Mouse (Mus musculus) CH12.LX (cell line): ENCODE data around the gene Harbi1. TPM values are rescaled to one million over a fixed set of nuclear protein-coding genes. Genes with fewer than 3 reads are reported as not detected.

ENCODE experiments used
- DNase-seq: peaks from one replicate; pipeline ENCODE4 v3.0.0-alpha.2; 2013; ENCODE audit errors: extremely low read depth
- H3K27ac ChIP-seq: 2 replicates; pipeline ENCODE4 v1.5.1; 2012; ENCODE audit warnings: low read depth, mild to moderate bottlenecking, control low read depth, moderate library complexity; ENCODE audit not compliant: insufficient read depth
- H3K27me3 ChIP-seq: replicated peaks from 2 replicates; pipeline ENCODE3; 2012; ENCODE audit warnings: inconsistent platforms
- H3K36me3 ChIP-seq, 2 experiments: replicated peaks in 1 of 2; 2 replicates each; pipeline versions ENCODE3 to v1.6.1; 2012; ENCODE audit warnings: inconsistent platforms in 1 of 2, low read length in 1 of 2, mild to moderate bottlenecking in 1 of 2, mixed read lengths in 1 of 2, moderate library complexity in 1 of 2; ENCODE audit not compliant: control insufficient read depth in 1 of 2, insufficient read depth in 1 of 2
- H3K4me1 ChIP-seq, 2 experiments: 2 replicates each; pipeline ENCODE4 v1.6.1; 2012; ENCODE audit warnings: inconsistent platforms in 1 of 2, moderate library complexity in 1 of 2; ENCODE audit not compliant: insufficient read depth in 2 of 2, control insufficient read depth in 1 of 2
- H3K4me2 ChIP-seq: 2 replicates; pipeline ENCODE4 v1.6.1; 2012; ENCODE audit warnings: low read depth, mild to moderate bottlenecking, control low read depth; ENCODE audit not compliant: poor library complexity, insufficient read depth, severe bottlenecking
- H3K4me3 ChIP-seq, 3 experiments: fragments of 150-350 bp in 1 of 3; sonication (generic) in 1 of 3; replicated peaks in 1 of 3; 2 replicates each; pipeline versions ENCODE3 to v1.5.1; 2011 to 2012; ENCODE audit warnings: low read depth in 2 of 3, low read length in 2 of 3, mild to moderate bottlenecking in 2 of 3, moderate library complexity in 2 of 3, control low read depth in 1 of 3, improper control_type of control experiment in 1 of 3, inconsistent platforms in 1 of 3, mixed read lengths in 1 of 3; ENCODE audit not compliant: poor library complexity in 1 of 3
- H3K79me2 ChIP-seq: replicated peaks from 2 replicates; pipeline ENCODE4 v1.6.1; 2012; ENCODE audit warnings: mild to moderate bottlenecking, moderate library complexity; ENCODE audit not compliant: control insufficient read depth, poor library complexity, insufficient read depth, severe bottlenecking; ENCODE audit errors: extremely low read depth
- H3K9ac ChIP-seq: 2 replicates; pipeline ENCODE4 v1.6.1; 2012; ENCODE audit warnings: low read depth, mild to moderate bottlenecking, control low read depth, moderate library complexity; ENCODE audit not compliant: insufficient read depth
- H3K9me3 ChIP-seq: replicated peaks from 2 replicates; pipeline ENCODE3; 2012; ENCODE audit warnings: low read length, inconsistent platforms, mixed read lengths
- CHD1 ChIP-seq: IDR thresholded peaks from 2 replicates; pipeline ENCODE4 v1.6.1; 2012; ENCODE audit warnings: low read depth, low read length, improper control_type of control experiment, inconsistent platforms
- CHD2 ChIP-seq: IDR thresholded peaks from 2 replicates; pipeline ENCODE4 v1.6.1; 2011; ENCODE audit warnings: low read length, improper control_type of control experiment
- CTCF ChIP-seq, 2 experiments: IDR thresholded peaks in 1 of 2; conservative IDR thresholded peaks in 1 of 2; 2 replicates each; pipeline ENCODE4 v1.5.1; 2011 to 2012; ENCODE audit warnings: low read depth in 2 of 2, low read length in 2 of 2, improper control_type of control experiment in 1 of 2, inconsistent platforms in 1 of 2, mild to moderate bottlenecking in 1 of 2, moderate library complexity in 1 of 2
- E2F4 ChIP-seq: IDR thresholded peaks from 2 replicates; pipeline ENCODE4 v1.6.1; 2011; ENCODE audit warnings: low read depth, low read length, improper control_type of control experiment; ENCODE audit not compliant: insufficient replicate concordance
- ELF1 ChIP-seq: IDR thresholded peaks from 2 replicates; pipeline ENCODE4 v1.6.1; 2014; ENCODE audit warnings: low read depth, mild to moderate bottlenecking, inconsistent platforms, low read length, improper control_type of control experiment
- EP300 ChIP-seq: IDR thresholded peaks from 2 replicates; pipeline ENCODE4 v1.6.1; 2011; ENCODE audit warnings: low read length, improper control_type of control experiment
- ETS1 ChIP-seq: conservative IDR thresholded peaks from 2 replicates; pipeline ENCODE4 v1.6.1; 2012; ENCODE audit warnings: low read depth, mild to moderate bottlenecking, inconsistent platforms, low read length, improper control_type of control experiment, moderate library complexity
- GABPA ChIP-seq: IDR thresholded peaks from 2 replicates; pipeline ENCODE4 v1.6.1; 2012; ENCODE audit warnings: low read depth, low read length, improper control_type of control experiment, inconsistent platforms; ENCODE audit not compliant: insufficient replicate concordance
- HCFC1 ChIP-seq: IDR thresholded peaks from 2 replicates; pipeline ENCODE4 v1.6.1; 2012; ENCODE audit warnings: low read depth, mild to moderate bottlenecking, inconsistent platforms, low read length, improper control_type of control experiment
- IRF4 ChIP-seq: IDR thresholded peaks from 2 replicates; pipeline ENCODE4 v1.6.1; 2014; ENCODE audit warnings: low read depth, mild to moderate bottlenecking, inconsistent platforms, low read length, improper control_type of control experiment
- JUN ChIP-seq: IDR thresholded peaks from 2 replicates; pipeline ENCODE4 v1.6.1; 2011; ENCODE audit warnings: low read depth, mild to moderate bottlenecking, low read length, improper control_type of control experiment, moderate library complexity; ENCODE audit not compliant: insufficient read depth
- JUND ChIP-seq: conservative IDR thresholded peaks from 2 replicates; pipeline ENCODE4 v1.6.1; 2011; ENCODE audit warnings: low read depth, low read length, improper control_type of control experiment
- KAT2A ChIP-seq: IDR thresholded peaks from 2 replicates; pipeline ENCODE4 v1.6.1; 2012; ENCODE audit warnings: low read length, improper control_type of control experiment, inconsistent platforms; ENCODE audit not compliant: insufficient replicate concordance
- MAFK ChIP-seq: IDR thresholded peaks from 2 replicates; pipeline ENCODE4 v1.6.1; 2011; ENCODE audit warnings: low read length, improper control_type of control experiment; ENCODE audit not compliant: insufficient replicate concordance
- MAX ChIP-seq: IDR thresholded peaks from 2 replicates; pipeline ENCODE4 v1.6.1; 2011; ENCODE audit warnings: low read length, improper control_type of control experiment
- MAZ ChIP-seq: IDR thresholded peaks from 2 replicates; pipeline ENCODE4 v1.6.1; 2012; ENCODE audit warnings: low read depth, mild to moderate bottlenecking, inconsistent platforms, low read length, improper control_type of control experiment, moderate library complexity
- MEF2A ChIP-seq: IDR thresholded peaks from 2 replicates; pipeline ENCODE4 v1.6.1; 2014; ENCODE audit warnings: low read depth, mild to moderate bottlenecking, inconsistent platforms, low read length, improper control_type of control experiment, borderline replicate concordance
- MXI1 ChIP-seq: IDR thresholded peaks from 2 replicates; pipeline ENCODE4 v1.6.1; 2011; ENCODE audit warnings: mild to moderate bottlenecking, low read depth, low read length, improper control_type of control experiment
- MYC ChIP-seq: IDR thresholded peaks from 2 replicates; pipeline ENCODE4 v1.6.1; 2011; ENCODE audit warnings: low read depth, mild to moderate bottlenecking, improper control_type of control experiment, low read length
- NELFE ChIP-seq: IDR thresholded peaks from 2 replicates; pipeline ENCODE4 v1.6.1; 2011; ENCODE audit warnings: low read depth, low read length, improper control_type of control experiment
- NRF1 ChIP-seq: IDR thresholded peaks from 2 replicates; pipeline ENCODE4 v1.6.1; 2014; ENCODE audit warnings: low read depth, mild to moderate bottlenecking, inconsistent platforms, low read length, improper control_type of control experiment, moderate library complexity
- PAX5 ChIP-seq: IDR thresholded peaks from 2 replicates; pipeline ENCODE4 v1.6.1; 2012; ENCODE audit warnings: low read length, inconsistent platforms, mixed read lengths
- POLR2A ChIP-seq: IDR thresholded peaks from 2 replicates; pipeline ENCODE4 v1.6.1; 2011; ENCODE audit warnings: low read depth, mild to moderate bottlenecking, improper control_type of control experiment, low read length
- POLR2AphosphoS2 ChIP-seq: IDR thresholded peaks from 2 replicates; pipeline ENCODE4 v1.6.1; 2011; ENCODE audit warnings: low read depth, low read length, improper control_type of control experiment
- RAD21 ChIP-seq: IDR thresholded peaks from 2 replicates; pipeline ENCODE4 v1.6.1; 2011; ENCODE audit warnings: low read depth, mild to moderate bottlenecking, low read length, improper control_type of control experiment, moderate library complexity
- RCOR1 ChIP-seq: conservative IDR thresholded peaks from 2 replicates; pipeline ENCODE4 v1.6.1; 2012; ENCODE audit warnings: low read depth, mild to moderate bottlenecking, inconsistent platforms, low read length, improper control_type of control experiment
- SIN3A ChIP-seq: IDR thresholded peaks from 2 replicates; pipeline ENCODE4 v1.6.1; 2012; ENCODE audit warnings: low read length, improper control_type of control experiment, inconsistent platforms
- SMC3 ChIP-seq: IDR thresholded peaks from 2 replicates; pipeline ENCODE4 v1.6.1; 2011; ENCODE audit warnings: low read depth, low read length, improper control_type of control experiment
- TBP ChIP-seq: conservative IDR thresholded peaks from 2 replicates; pipeline ENCODE4 v1.6.1; 2011; ENCODE audit warnings: low read depth, low read length, improper control_type of control experiment
- TCF12 ChIP-seq: IDR thresholded peaks from 2 replicates; pipeline ENCODE4 v1.6.1; 2014; ENCODE audit warnings: low read depth, mild to moderate bottlenecking, inconsistent platforms, low read length, improper control_type of control experiment
- UBTF ChIP-seq: IDR thresholded peaks from 2 replicates; pipeline ENCODE4 v1.6.1; 2012; ENCODE audit warnings: low read depth, mild to moderate bottlenecking, inconsistent platforms, low read length, improper control_type of control experiment, moderate library complexity
- USF1 ChIP-seq: IDR thresholded peaks from 2 replicates; pipeline ENCODE4 v1.6.1; 2014; ENCODE audit warnings: low read depth, mild to moderate bottlenecking, inconsistent platforms, low read length, improper control_type of control experiment
- USF2 ChIP-seq: conservative IDR thresholded peaks from 2 replicates; pipeline ENCODE4 v1.6.1; 2011; ENCODE audit warnings: low read depth, low read length, improper control_type of control experiment
- ZC3H11A ChIP-seq: IDR thresholded peaks from 2 replicates; pipeline ENCODE4 v1.6.1; 2012; ENCODE audit warnings: low read depth, mild to moderate bottlenecking, inconsistent platforms, low read length, improper control_type of control experiment
- ZKSCAN1 ChIP-seq: IDR thresholded peaks from 2 replicates; pipeline ENCODE4 v1.6.1; 2012; ENCODE audit warnings: low read depth, inconsistent platforms, low read length, improper control_type of control experiment, borderline replicate concordance
- ZNF384 ChIP-seq: IDR thresholded peaks from 2 replicates; pipeline ENCODE4 v1.6.1; 2012; ENCODE audit warnings: low read depth, low read length, improper control_type of control experiment, inconsistent platforms
- dilution Hi-C: fragments of 300-500 bp; cut with MboI; formaldehyde crosslinking; loops from 2 replicates; pipeline ENCODE4 v1.14.3; 2020; ENCODE audit warnings: low sequenced_read_pairs; ENCODE audit not compliant: extremely low pct_unique_long_range_greater_than_20kb, extremely low pct_ligation_motif_present
- in situ Hi-C: fragments of 300-500 bp; cut with MboI; formaldehyde crosslinking; loops from 3 replicates; pipeline ENCODE4 v1.14.3; 2019; ENCODE audit warnings: low sequenced_read_pairs, low pct_ligation_motif_present, low pct_unique_long_range_greater_than_20kb, mixed read lengths
- polyA plus RNA-seq: library from polyadenylated mRNA; unstranded; fragments of >175 nt; gene quantifications from 2 replicates; pipeline ENCODE4 v1.2.1, GENCODE M21; 2012; ENCODE audit warnings: low read depth; ENCODE audit not compliant: insufficient read length
- total RNA-seq, 2 experiments: library from RNA; depleted of rRNA; stranded (reverse); fragments of 300-350 nt in 1 of 2; fragments of >200 nt in 1 of 2; gene quantifications; 2 replicates each; pipeline ENCODE4 v1.2.3; 2012 to 2014

Gene Harbi1
- 10.2 and 13.3 TPM in 2 replicates for total RNA-seq (2012; rRNA removed)
- 18.2 and 18.8 TPM in 2 replicates for total RNA-seq (2014; rRNA removed)
- 7.8 and 8.1 TPM in 2 replicates for polyA plus RNA-seq

- Histone ChIP-seq H3K4me2 (peak within 1 kb of the TSS; percentile 92), H3K79me2 (peaks cover 18% of the 10 kb centered on the region), H3K27ac (peak within 1 kb of the TSS; percentile 64), H3K9ac (peak within 1 kb of the TSS; percentile 92), H3K27me3 (no peaks in the 10 kb centered on the region), H3K4me3 (peak within 1 kb of the TSS; percentile 74 to 95 (median 89)), H3K36me3 (peaks cover 3 to 11% of the 10 kb centered on the region in 2 experiments), H3K4me1 (peaks cover 5 to 29% of the 10 kb centered on the region in 2 experiments), H3K9me3 (no peaks in the 10 kb centered on the region)
- peak; percentile 83 for DNase-seq
- dilution Hi-C loops (no loop called here), in situ Hi-C loops (no loop called here)
- TF ChIP-seq ZC3H11A (peak; percentile 100), CHD1 (no peak), SIN3A (peak; percentile 97), PAX5 (no peak), NELFE (peak; percentile 83), ZKSCAN1 (no peak), TCF12 (peak; percentile 59), ZNF384 (no peak), CTCF (conservative IDR thresholded peaks at IDR 0.05 in 1 of 2, IDR thresholded peaks at IDR 0.05 in 1 of 2; ENCODE audit: low read depth in 2 of 2, low read length in 2 of 2) (0 out of 4 replicates have a peak, but pooled peaks of 1 of the 2 experiments have one; percentile 1), USF2 (no peak), UBTF (no peak), RCOR1 (no peak; the same call in 1 of the 2 replicates), MAX (peak; percentile 76), ELF1 (peak; percentile 91), TBP (peak; percentile 70), JUND (0 out of 2 replicates have a peak, but pooled peaks have one; percentile 22), EP300 (no peak), E2F4 (no peak), ETS1 (peak; percentile 44; the same call in 1 of the 2 replicates), POLR2AphosphoS2 (peak; percentile 68; the same call in 1 of the 2 replicates), HCFC1 (peak; percentile 93), MAFK (no peak), MYC (0 out of 2 replicates have a peak, but pooled peaks have one; percentile 14), KAT2A (0 out of 2 replicates have a peak, but pooled peaks have one; percentile 64), MEF2A (peak; percentile 50; the same call in 1 of the 2 replicates), IRF4 (peak; percentile 29; the same call in 1 of the 2 replicates), RAD21 (no peak; the same call in 1 of the 2 replicates), POLR2A (peak; percentile 86), MXI1 (peak; percentile 88), CHD2 (peak; percentile 64; the same call in 1 of the 2 replicates), NRF1 (peak; percentile 74), JUN (no peak), USF1 (no peak), GABPA (no peak), MAZ (peak; percentile 86; the same call in 1 of the 2 replicates), SMC3 (no peak)
These were observed at the start of gene Harbi1, which contains the start of gene Atg13 for GRCm38 (mm10) chr2:91710272-91711234. TSS of gene Harbi1 (plus strand) at chr2:91710852. TSS of gene Atg13 (minus strand) at chr2:91710576.
